Mouse (Mus musculus): Measurements from ENCODE around the gene Ttn.

Ttn gene

DNA sequence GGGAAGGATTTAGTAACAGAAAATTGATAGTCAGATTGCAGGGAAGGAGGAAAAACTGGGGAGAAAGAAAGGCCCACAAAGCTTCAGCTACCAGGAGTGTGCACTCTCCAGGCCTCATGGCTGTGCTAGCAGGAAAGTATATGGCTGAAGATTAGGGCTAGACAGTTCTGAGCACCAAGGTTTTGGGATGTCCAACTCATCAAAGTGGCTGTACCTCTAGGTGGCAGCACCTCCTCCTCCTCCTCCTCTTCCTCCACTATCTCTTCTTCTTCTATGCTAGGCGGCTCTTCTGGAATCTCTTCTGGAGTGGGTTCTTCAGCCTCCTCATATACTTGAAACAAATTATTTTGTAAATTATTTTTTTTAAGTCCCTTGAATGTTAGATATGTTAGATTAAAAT lies 139.2 kb downstream of the Ttn start:
- no peak for DNase-seq (ENCODE audit: low spot score)

GRCm38 (mm10) chr2:76820472-76820871 lies 161.9 kb downstream of the Ttn start:
- DNase-seq (ENCODE audit: low spot score) = no peak

DNA sequence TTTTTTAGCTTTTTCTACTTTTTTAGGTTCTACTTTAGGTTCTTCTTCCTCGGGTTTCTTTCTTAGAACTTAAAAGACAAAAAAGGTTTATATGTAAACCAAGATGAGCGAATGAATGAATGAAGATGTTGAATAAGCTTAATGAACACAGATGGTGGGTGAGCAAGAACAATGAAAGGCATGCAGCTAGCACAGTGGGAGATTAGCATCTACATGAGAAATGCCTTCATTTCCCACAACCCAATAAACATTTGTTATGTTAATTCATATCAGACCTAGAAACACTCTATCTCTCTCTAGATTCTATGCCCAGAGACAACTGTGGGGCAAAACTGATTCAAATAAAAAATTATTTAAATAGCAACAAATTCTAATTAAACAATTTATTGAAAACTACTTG lies 164.6 kb downstream of the Ttn start:
- DNase-seq (ENCODE audit: low spot score) = no peak

GRCm38 (mm10) chr2:76814048-76814817 lies 168.1 kb downstream of the Ttn start:
- no peak for DNase-seq (ENCODE audit: low spot score)

DNA sequence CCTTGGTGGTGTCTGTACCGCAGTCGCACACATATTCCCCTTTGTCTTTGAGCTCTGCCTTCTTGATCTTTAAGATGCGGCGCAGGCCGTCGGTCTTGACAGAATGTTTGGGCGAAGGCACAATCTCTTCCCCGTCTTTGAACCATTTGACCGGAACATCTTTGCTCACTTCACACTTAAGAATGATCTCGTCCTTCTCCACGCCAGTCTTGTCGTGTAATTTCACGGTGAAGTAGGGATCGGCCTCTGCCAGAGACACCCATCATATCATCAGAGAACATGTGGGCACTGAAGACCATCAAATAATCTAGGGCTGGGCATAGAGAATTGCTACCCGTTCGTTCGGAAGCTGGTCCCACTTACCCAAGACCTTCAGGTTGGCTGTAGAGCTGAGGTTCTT lies 171.2 kb downstream of the Ttn start:
- no peak for DNase-seq (ENCODE audit: low spot score)

DNA sequence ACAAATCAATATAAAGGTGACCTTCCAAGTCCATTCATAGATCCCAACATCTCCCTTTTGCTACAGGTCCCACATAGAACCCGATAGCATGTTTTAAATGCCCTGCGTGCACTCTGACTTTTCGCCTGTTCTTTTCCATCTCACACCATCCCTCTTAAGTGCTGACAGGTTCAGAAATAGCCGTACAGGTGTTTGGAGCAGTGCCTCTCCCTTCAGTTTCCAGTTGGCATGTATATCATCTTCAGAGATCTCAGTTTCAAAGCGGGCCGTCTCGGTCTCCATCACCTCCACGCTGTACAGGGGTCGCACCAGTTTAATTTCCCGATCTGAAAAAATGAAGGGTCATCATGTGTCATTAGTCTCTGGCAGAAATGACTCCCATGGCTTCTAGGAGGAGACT lies 174.0 kb downstream of the Ttn start:
- no peak for DNase-seq (ENCODE audit: low spot score)

GRCm38 (mm10) chr2:76807284-76807683 lies 175.1 kb downstream of the Ttn start:
- no peak for DNase-seq (ENCODE audit: low spot score)

GRCm38 (mm10) chr2:76806861-76807260 lies 175.5 kb downstream of the Ttn start:
- no peak for DNase-seq (ENCODE audit: low spot score)

DNA sequence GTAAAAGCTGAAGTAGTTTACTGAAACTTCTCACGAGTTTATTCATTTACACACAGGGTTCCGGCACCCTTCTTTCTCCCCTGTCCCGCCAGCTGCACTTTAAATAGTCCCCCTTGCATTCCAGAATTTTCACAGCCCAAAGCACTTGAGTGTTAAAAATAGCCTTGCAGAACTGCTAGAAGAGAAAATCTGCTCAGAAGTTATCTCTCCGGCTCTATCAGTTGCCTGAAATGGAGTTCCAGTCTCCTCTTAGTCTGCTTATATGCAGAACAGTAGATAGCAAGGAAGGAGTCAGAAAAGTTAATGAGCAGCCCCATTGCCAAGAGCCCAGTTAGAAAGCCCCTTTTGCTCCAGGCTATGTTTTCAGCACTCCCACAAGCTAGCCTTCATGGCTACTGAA lies 176.0 kb downstream of the Ttn start:
- no peak for DNase-seq (ENCODE audit: low spot score)

DNA sequence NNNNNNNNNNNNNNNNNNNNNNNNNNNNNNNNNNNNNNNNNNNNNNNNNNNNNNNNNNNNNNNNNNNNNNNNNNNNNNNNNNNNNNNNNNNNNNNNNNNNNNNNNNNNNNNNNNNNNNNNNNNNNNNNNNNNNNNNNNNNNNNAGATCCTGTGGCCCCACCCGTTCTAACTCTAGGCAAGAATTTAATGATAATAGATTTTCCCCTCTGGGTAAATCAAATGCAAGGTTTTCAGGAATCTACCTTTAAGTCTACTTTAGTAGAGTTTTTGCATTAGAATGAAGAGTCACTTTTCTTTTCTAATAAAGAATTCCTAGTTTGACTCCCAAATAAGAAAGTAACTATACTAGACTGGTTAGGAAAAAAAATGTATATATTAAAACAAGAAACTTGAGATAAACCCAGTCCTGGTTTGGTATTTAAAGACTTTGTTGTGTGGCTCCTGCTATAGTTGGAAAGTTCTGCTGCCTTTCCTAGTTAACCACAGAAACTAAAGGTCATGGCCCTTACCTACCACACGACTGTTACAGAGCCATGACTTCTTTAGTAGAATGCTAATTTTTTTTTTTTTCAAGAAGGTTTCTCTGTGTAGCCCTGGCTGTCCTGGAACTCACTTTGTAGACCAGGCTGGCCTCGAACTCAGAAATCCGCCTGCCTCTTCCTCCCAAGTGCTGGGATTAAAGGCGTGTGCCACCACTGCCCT lies 177.0 kb downstream of the Ttn start:
- DNase-seq (ENCODE audit: low spot score) = no peak

DNA sequence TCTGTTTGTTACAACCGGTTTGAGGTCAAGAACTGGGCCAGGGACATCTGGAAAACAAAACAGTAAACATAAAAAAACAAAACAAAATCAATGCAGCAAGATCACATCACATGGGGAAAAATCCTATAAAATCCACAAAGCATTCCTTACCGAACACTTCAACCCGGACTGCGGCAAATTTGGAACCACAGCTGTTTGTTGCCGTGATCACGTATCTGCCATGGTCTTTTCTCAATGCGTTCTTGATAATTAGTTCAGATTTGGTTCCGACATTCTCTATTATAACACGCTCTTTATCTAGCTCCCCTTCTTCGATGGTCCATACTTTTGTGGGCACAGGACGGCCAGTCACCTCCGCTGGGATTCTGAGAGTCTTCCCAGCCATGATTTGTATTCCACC lies 198.2 kb downstream of the Ttn start:
- DNase-seq (ENCODE audit: low spot score) = no peak

DNA sequence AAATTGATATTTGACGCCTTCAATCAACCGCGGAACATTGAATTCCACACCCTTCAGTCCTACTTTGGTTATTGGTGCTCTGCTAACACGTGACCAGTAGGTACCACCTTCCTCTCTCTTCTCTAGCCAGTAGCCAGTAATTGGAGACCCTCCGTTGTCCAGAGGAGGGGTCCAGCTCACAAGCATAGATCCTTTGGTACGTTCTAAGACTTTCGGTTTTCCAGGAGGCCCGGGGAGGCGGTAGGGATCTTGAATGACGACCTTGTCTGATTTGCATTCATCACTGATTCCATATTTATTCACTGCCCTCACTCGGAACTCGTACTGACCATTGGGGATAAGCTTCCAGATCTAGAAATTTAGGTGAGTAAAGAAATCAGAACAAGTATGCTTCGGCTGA lies 201.6 kb downstream of the Ttn start:
- DNase-seq (ENCODE audit: low spot score) = no peak

DNA sequence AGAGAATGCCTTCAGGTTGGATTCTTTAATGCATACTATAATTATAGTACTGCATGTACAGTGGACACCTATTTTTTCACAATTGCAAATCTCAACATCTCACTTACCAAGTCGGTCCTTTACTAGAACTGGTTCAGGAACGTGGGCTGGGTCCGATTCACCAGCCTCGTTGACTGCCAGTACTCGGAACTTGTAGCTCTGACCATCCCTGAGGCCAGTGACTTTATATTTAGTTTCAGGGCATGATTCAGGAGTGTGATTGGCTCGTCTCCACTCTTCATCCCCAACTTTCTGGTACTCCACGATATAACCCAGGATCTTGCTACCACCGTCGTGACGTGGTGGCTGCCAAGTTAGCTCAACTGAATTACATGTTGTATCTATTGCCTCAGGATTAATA lies 212.5 kb downstream of the Ttn start:
- DNase-seq (ENCODE audit: low spot score) = no peak

GRCm38 (mm10) chr2:76767231-76767630 lies 215.1 kb downstream of the Ttn start:
- no peak for DNase-seq (ENCODE audit: low spot score)

- DNase-seq (ENCODE audit: low spot score) = no peak
Measured at GRCm38 (mm10) chr2:76764526-76764925, 217.8 kb downstream of the Ttn start.

DNA sequence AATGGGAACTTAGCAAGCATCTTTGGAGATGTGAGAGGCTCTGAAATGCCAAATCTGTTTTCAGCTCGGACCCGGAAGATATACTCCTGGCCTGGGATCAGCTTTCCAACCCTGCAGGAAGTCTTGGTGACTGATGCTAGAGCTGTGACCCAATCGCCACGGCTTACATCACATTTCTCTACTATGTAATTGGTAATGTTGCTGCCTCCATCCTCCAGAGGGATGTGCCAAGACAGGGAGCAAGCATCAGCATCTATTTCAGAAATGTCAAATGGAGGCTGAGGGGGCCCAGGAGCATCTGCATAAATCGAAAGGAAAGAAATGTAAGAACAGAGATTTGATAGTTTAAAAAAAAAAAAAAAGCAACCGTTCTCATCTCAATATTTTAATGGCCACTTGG lies 220.2 kb downstream of the Ttn start:
- DNase-seq (ENCODE audit: low spot score) = no peak

- DNase-seq (ENCODE audit: low spot score) = no peak
Measured at GRCm38 (mm10) chr2:76756461-76756860, 225.9 kb downstream of the Ttn start.

DNA sequence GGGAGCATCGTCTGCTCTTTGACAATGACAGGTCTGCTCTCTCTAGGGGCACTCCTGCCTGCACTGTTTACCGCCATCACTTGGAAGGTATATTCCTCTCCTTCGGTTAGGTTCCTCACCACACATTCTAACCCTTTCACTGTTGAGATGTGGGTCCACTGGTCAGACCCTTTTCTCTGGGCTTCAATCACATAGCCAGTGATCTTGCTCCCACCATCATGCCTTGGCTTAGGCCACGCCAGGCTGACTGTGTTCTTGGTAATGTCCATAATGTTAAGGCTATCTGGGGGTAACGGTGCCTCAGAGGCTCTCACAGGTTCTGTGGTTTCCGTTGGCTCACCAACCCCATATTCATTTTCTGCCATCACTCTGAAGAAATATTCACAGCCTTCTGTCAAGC lies 230.4 kb downstream of the Ttn start:
- no peak for DNase-seq (ENCODE audit: low spot score)

DNA sequence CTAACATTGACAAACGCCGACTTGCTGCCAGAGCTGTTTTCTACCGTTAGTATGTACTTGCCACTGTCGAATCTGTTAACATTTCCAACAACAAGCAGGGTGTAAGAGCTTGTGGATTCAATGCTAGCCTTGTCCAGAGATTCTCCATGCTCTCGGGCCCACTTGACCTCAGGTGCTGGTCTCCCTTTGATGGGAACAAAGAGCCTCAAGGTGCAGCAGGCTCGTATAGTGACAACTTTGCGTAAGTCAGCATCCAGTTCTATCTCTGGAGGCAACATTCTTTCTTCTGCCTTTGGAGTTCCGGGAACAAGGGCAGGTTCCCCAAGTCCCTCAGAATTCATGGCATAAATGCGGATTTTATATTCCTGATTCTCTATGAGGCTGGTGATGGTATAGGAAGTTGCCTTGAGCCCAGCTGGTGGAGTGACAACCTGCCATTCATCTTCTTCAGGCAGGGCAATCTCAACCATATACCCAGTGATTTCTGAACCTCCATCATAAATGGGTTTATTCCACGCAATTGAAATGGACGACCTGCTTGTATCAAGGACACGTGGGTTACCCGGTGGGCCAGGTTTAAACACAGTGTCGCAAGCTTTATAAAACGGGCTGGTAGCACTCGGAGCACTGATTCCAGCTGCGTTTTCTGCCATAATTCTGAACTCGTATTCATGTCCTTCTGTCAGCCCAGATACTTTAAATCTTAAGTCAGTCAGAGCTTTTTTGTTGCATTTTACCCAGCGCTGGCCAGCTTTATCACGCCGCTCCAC lies 232.8 kb downstream of the Ttn start:
- no peak for DNase-seq (ENCODE audit: low spot score)

DNA sequence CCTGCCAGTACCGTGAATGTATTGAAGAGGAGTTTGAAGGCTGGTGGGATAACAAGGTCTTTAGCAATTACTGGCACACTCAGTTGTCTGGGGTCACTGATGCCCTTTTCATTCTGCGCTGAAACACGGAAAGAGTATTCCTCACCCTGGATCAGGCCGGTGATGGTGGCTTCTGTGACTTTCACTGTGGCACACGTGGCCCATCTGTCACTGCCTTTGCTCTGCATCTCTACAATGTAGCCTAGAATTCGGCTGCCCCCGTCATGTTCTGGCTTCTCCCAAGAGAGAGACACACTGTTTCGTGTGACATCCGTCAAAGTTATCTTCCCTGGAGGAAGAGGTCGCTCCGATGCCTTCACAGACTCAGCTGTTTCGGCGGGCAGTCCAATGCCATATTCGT lies 233.7 kb downstream of the Ttn start:
- no peak for DNase-seq (ENCODE audit: low spot score)

DNA sequence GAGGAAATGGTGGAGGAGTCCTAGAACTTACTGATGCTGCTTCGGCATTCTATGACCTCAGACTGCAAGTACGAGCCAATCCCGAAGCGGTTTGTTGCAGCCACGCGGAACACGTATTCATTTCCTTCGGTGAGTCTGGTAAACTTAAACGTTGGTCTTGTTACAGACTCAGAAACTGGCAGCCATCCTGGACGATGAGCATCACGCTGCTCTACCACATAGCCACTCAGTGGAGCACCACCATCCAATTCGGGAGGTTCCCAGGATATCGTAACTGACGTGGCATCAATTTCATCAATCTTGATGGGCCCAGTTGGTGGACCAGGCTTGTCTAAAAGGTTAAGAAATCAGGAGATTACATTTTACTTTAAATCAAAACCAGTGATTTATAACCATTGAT lies 262.7 kb downstream of the Ttn start:
- DNase-seq (ENCODE audit: low spot score) = no peak

DNA sequence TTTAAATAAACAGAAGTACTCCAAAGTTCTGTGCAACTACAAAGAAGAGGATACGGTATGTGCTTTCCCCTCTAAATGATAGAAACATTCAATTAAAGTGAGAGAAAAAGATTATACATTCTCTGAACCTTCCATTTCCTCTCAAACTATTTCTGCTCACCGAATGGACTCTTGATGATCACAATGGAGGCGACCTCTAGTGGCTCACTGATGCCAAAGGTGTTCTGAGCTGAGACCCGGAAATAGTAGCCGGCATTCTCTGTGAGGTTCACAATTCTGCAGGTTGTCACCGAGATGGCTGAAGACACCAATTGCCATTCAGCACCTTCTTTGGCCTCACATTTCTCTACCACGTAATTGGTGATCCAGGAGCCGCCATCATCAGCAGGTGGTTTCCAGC lies 267.4 kb downstream of the Ttn start:
- peak; percentile 53 for DNase-seq (ENCODE audit: low spot score)

DNA sequence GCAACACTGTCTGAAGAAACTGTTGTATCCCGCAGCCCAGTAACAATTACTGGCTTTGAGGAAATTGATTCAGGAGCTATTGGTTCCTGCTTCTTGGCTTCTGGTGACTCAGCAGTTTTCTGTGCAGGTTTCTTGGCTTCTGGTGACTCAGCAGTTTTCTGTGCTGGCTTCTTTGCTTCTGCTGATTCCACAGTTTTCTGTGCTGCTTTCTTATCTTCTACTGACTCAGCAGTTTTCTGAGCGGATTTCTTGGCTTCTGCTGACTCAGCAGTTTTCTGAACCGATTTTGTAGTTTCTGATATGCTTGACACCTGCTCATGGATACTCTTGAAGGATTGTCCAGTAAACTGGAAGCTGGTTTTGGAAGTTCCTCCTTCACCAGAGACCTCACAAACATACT lies 273.8 kb downstream of the Ttn start:
- DNase-seq (ENCODE audit: low spot score) = no peak
